9 mouse cellular contexts compared by ENCODE assay signal in genomic region chr2:10081453-10082080, GRCm38 (mm10). TPM values are rescaled to one million over a fixed set of nuclear protein-coding genes. Genes with fewer than 3 reads are reported as not detected.
A peak's percentile ranks its signal among the peaks of the same experiment; 100 is the strongest.
DNase-seq lines count a peak whose midpoint lies in the region; ATAC-seq and TF ChIP-seq lines count a peak whose summit lies in the region.
"Had no signal": no experiment of that assay in that cellular context is flagged by ENCODE, and none has a peak within 500 bp of the region (broad histone marks: within the 10 kb centered on the region; RNA-seq: fewer than 3 reads in every experiment).

No protein-coding gene starts in this region.

- H3K4me1 ChIP-seq in G1E (ENCODE audit: insufficient read depth, low read depth, low read length), result peaks cover 47% of the 10 kb centered on the region
- peaks cover 14% of the 10 kb centered on the region for H3K4me1 ChIP-seq in heart, postnatal 0 days (ENCODE audit: control insufficient read depth, insufficient read depth)
- peaks cover 27% of the 10 kb centered on the region for H3K4me1 ChIP-seq in liver, embryonic 16.5 days (ENCODE audit: control insufficient read depth, low read depth, low read length)

- WGBS in heart, postnatal 0 days, result 81% methylated on average over 5 of the region's 5 CpGs
- 58% methylated on average over 5 of the region's 5 CpGs for WGBS in liver, embryonic 16.5 days (ENCODE audit: insufficient replicate concordance)

- peaks cover 62% of the 10 kb centered on the region for H3K36me3 ChIP-seq in G1E (replicated peaks)
- no peaks in the 10 kb centered on the region; the same call in 1 of the 2 replicates for H3K36me3 ChIP-seq in heart, postnatal 0 days (replicated peaks; ENCODE audit: control insufficient read depth, insufficient read depth, low read length)
- H3K36me3 ChIP-seq in liver, embryonic 16.5 days (ENCODE audit: control insufficient read depth, insufficient read depth), result peaks cover 7% of the 10 kb centered on the region

- peak; percentile 15 for DNase-seq in CD4-positive helper T cell, adult 2 months (ENCODE audit: low read depth, low spot score)
- no peak for DNase-seq in G1E (ENCODE audit: low spot score)
- no peak for DNase-seq in heart, postnatal 0 days (ENCODE audit: low spot score)
- DNase-seq in frontal cortex, postnatal 36 days (ENCODE audit: low spot score in 2 of 2), result no peak
- DNase-seq in left cerebral cortex, adult 11 months (ENCODE audit: low spot score), result no peak
- no peak for DNase-seq in layer of hippocampus, adult 11-12 months (ENCODE audit: low spot score)
- DNase-seq: adrenal gland, adult 8-10 months had no signal

- peak overlapping the region; percentile 80 for H3K4me2 ChIP-seq in heart, postnatal 0 days (ENCODE audit: low read depth, low read length)
- H3K4me2 ChIP-seq in liver, embryonic 16.5 days (ENCODE audit: low read depth, low read length), result peak overlapping the region; percentile 67

- ATAC-seq in G1E (ENCODE audit: extremely low read depth, insufficient number of reproducible peaks, low FRiP score, poor library complexity, severe bottlenecking), result no peak
- no peak for ATAC-seq in heart, postnatal 0 days (ENCODE audit: insufficient read depth, low read depth)
- ATAC-seq in liver, embryonic 16.5 days (ENCODE audit: low read depth), result no peak

- no peaks in the 10 kb centered on the region for H3K27me3 ChIP-seq in G1E (ENCODE audit: insufficient read depth, low read length)
- no peaks in the 10 kb centered on the region for H3K27me3 ChIP-seq in heart, postnatal 0 days (ENCODE audit: control insufficient read depth, insufficient read depth, low read length)
- H3K27me3 ChIP-seq in liver, embryonic 16.5 days (ENCODE audit: control insufficient read depth, insufficient read depth, low read depth, low read length), result no peaks in the 10 kb centered on the region

- TF ChIP-seq CTCF in G1E (IDR thresholded peaks at IDR 0.05; ENCODE audit: low read depth, low read length), result no peak
- TF ChIP-seq CTCF in heart, postnatal 0 days (IDR thresholded peaks at IDR 0.05; ENCODE audit: low read depth), result no peak

- no peaks in the 10 kb centered on the region for H3K9me3 ChIP-seq in G1E (replicated peaks)
- H3K9me3 ChIP-seq in heart, postnatal 0 days (replicated peaks; ENCODE audit: control insufficient read depth, low read length), result no peaks in the 10 kb centered on the region
- H3K9me3 ChIP-seq in liver, embryonic 16.5 days (replicated peaks; ENCODE audit: control insufficient read depth, low read length), result no peaks in the 10 kb centered on the region

- H3K4me3 ChIP-seq in G1E (ENCODE audit: low read depth, low read length), result peak overlapping the region; percentile 99; the same call in 1 of the 2 replicates
- peak overlapping the region; percentile 92; the same call in 1 of the 2 replicates for H3K4me3 ChIP-seq in heart, postnatal 0 days (ENCODE audit: low read depth, low read length)
- H3K4me3 ChIP-seq in liver, embryonic 16.5 days (ENCODE audit: low read depth, low read length), result peak overlapping the region; percentile 98

- no peak overlapping the region for H3K27ac ChIP-seq in heart, postnatal 0 days (ENCODE audit: low read depth)
- H3K27ac ChIP-seq in liver, embryonic 16.5 days (ENCODE audit: low read length), result no peak overlapping the region

- 0 out of 2 replicates have a peak overlapping the region, but pooled peaks have one; percentile 99 for H3K9ac ChIP-seq in heart, postnatal 0 days (replicated peaks; ENCODE audit: low read depth, low read length)
- H3K9ac ChIP-seq in liver, embryonic 16.5 days (ENCODE audit: low read depth, low read length), result peak overlapping the region; percentile 94

- no peak for TF ChIP-seq EP300 in heart, postnatal 0 days (IDR thresholded peaks at IDR 0.05; ENCODE audit: low read depth)

RNA-seq across cellular contexts. Expression of gene Kin, which starts 1.2 kb away (rescaled TPM):
- total RNA-seq in G1E (2014; fragmentation: Nextera tagmentation), result 25.5 and 35.5 TPM in 2 replicates
- 33.0 and 44.7 TPM in 2 replicates for total RNA-seq in G1E (2017)
- 2.5 and 5.4 TPM in 2 replicates for polyA plus RNA-seq in G1E (2012)
- total RNA-seq in heart, postnatal 0 days (2014; rRNA removed; ENCODE audit: low replicate concordance), result 0.19 and 9.7 TPM in 2 replicates
- polyA plus RNA-seq in heart, postnatal 0 days (2015; fragmentation: Nextera tagmentation; extraction: Ambion mirVana), result 18.9 and 20.7 TPM in 2 replicates
- polyA plus RNA-seq in liver, embryonic 16.5 days (2015; fragmentation: Nextera tagmentation; extraction: Ambion mirVana), result 13.5 and 13.8 TPM in 2 replicates

RNA-seq across cellular contexts. Expression of gene Atp5c1, which starts 1.3 kb away (rescaled TPM):
- total RNA-seq in G1E (2014; fragmentation: Nextera tagmentation) (368 and 432 TPM in 2 replicates), G1E (2017) (488 and 539 TPM in 2 replicates)
- 23.2 and 34.2 TPM in 2 replicates for polyA plus RNA-seq in G1E (2012)
- 1,755 and 1,815 TPM in 2 replicates for total RNA-seq in heart, postnatal 0 days (2014; rRNA removed; ENCODE audit: low replicate concordance)
- 2,592 and 2,686 TPM in 2 replicates for polyA plus RNA-seq in heart, postnatal 0 days (2015; fragmentation: Nextera tagmentation; extraction: Ambion mirVana)
- polyA plus RNA-seq in liver, embryonic 16.5 days (2015; fragmentation: Nextera tagmentation; extraction: Ambion mirVana), result 297 and 315 TPM in 2 replicates

RNA-seq across cellular contexts. Expression of gene Taf3, which starts 33.2 kb away (rescaled TPM):
- total RNA-seq in G1E (2014; fragmentation: Nextera tagmentation) (30.8 and 36.1 TPM in 2 replicates), G1E (2017) (5.5 and 6.4 TPM in 2 replicates)
- polyA plus RNA-seq in G1E (2012), result 20.6 and 20.8 TPM in 2 replicates
- 2.2 and 3.0 TPM in 2 replicates for total RNA-seq in heart, postnatal 0 days (2014; rRNA removed; ENCODE audit: low replicate concordance)
- polyA plus RNA-seq in heart, postnatal 0 days (2015; fragmentation: Nextera tagmentation; extraction: Ambion mirVana), result 6.3 and 6.6 TPM in 2 replicates
- polyA plus RNA-seq in liver, embryonic 16.5 days (2015; fragmentation: Nextera tagmentation; extraction: Ambion mirVana), result 5.7 and 6.1 TPM in 2 replicates

RNA-seq across cellular contexts. Expression of gene Itih2, which starts 49.6 kb away (rescaled TPM):
- total RNA-seq in G1E (2014; fragmentation: Nextera tagmentation), result not detected in 2 replicates
- 0.05 TPM in 1 of 2 replicates, not detected in the other for total RNA-seq in G1E (2017)
- polyA plus RNA-seq in G1E (2012), result not detected in 2 replicates
- 0.85 and 1.1 TPM in 2 replicates for total RNA-seq in heart, postnatal 0 days (2014; rRNA removed; ENCODE audit: low replicate concordance)
- 0.32 and 0.42 TPM in 2 replicates for polyA plus RNA-seq in heart, postnatal 0 days (2015; fragmentation: Nextera tagmentation; extraction: Ambion mirVana)
- 405 and 429 TPM in 2 replicates for polyA plus RNA-seq in liver, embryonic 16.5 days (2015; fragmentation: Nextera tagmentation; extraction: Ambion mirVana)
- total RNA-seq: hematopoietic stem cell, adult 5-6 weeks had no signal
